Mouse (Mus musculus) liver, embryonic 14.5 days (tissue): ENCODE results near the gene Chst15.

Source experiments
- CTCF ChIP-seq: IDR thresholded peaks from 2 replicates; pipeline ENCODE4 v1.5.1; 2016; ENCODE audit warnings: antibody characterized with exemption, low read depth, control low read depth
- EP300 ChIP-seq: IDR thresholded peaks from 2 replicates; pipeline ENCODE4 v1.6.1; 2016; ENCODE audit warnings: antibody characterized with exemption, low read depth

DNA sequence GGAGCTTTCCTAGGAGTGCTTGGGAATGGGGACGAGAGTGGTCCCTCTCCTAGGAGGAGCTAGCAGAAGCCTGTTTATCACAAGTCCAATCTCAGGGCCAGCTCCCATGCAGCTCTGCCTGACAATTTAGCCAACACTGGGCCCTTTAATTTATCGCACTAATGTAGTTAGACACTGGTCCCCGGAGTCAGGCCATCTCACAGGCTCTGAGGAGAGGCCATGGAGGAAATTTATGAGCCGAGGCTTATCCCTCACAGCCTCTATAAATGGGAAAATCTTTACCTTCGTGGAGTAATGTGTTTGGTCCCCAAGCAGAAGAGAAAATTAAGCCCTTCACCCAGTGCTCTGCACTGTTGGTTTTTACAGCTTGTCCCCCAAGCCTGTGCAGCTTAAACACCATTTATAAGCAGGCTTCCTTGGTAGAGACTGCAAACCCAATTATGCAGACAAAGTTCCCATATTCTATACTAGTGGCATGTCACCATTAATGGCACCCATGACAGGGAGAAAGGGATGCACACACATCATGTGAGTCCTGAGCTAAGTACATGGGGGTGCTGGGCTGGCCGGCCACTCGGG lies 18.5 kb downstream of the Chst15 start:
- no peak for TF ChIP-seq CTCF
- no peak for TF ChIP-seq EP300
